Mouse (Mus musculus) myocyte (in vitro differentiated cells): ENCODE measurements around the gene Micu1. TPM values are rescaled to one million over a fixed set of nuclear protein-coding genes. Genes with fewer than 3 reads are reported as not detected.

Source experiments
- H3K27me3 ChIP-seq: one replicate; pipeline ENCODE4 v1.6.1; 2011; ENCODE audit not compliant: control insufficient read depth, insufficient read depth, insufficient read length
- H3K36me3 ChIP-seq: one replicate; pipeline ENCODE4 v1.6.1; 2011; ENCODE audit not compliant: control insufficient read depth, insufficient read depth
- H3K4me2 ChIP-seq: one replicate; pipeline ENCODE4 v1.6.1; 2011; ENCODE audit warnings: low read depth, control low read depth
- H3K4me3 ChIP-seq: one replicate; pipeline ENCODE4 v1.5.1; 2011; ENCODE audit warnings: mild to moderate bottlenecking, control low read depth, moderate library complexity
- H3K79me2 ChIP-seq: one replicate; pipeline ENCODE4 v1.6.1; 2011; ENCODE audit not compliant: control insufficient read depth, insufficient read depth
- H3ac ChIP-seq: one replicate; pipeline ENCODE4 v1.6.1; 2011; ENCODE audit not compliant: control insufficient read depth, insufficient read length
- CEBPB ChIP-seq: IDR thresholded peaks from 2 replicates; pipeline ENCODE4 v1.6.1; 2011; ENCODE audit warnings: mild to moderate bottlenecking, moderate library complexity; ENCODE audit not compliant: poor library complexity, insufficient read depth, severe bottlenecking
- E2F4 ChIP-seq: IDR thresholded peaks from one replicate; pipeline ENCODE4 v1.6.1; 2011; ENCODE audit warnings: mild to moderate bottlenecking, control low read depth, moderate library complexity; ENCODE audit not compliant: insufficient read depth
- MAX ChIP-seq: IDR thresholded peaks from one replicate; pipeline ENCODE4 v1.6.1; 2011; ENCODE audit warnings: low read depth, mild to moderate bottlenecking, control low read depth
- MYOG ChIP-seq, 3 experiments: IDR thresholded peaks; one replicate each; pipeline ENCODE4 v1.6.1; 2011; ENCODE audit warnings: control low read depth in 2 of 3, low read depth in 2 of 3, mild to moderate bottlenecking in 2 of 3; ENCODE audit not compliant: insufficient read length in 2 of 3, control insufficient read depth in 1 of 3, insufficient read depth in 1 of 3
- POLR2A ChIP-seq: IDR thresholded peaks from one replicate; pipeline ENCODE4 v1.6.1; 2011; ENCODE audit warnings: low read depth, mild to moderate bottlenecking, control low read depth, moderate library complexity; ENCODE audit not compliant: insufficient read length
- POLR2AphosphoS2 ChIP-seq: IDR thresholded peaks from one replicate; pipeline ENCODE4 v1.6.1; 2011; ENCODE audit warnings: low read depth, control low read depth; ENCODE audit not compliant: insufficient read length
- REST ChIP-seq: IDR thresholded peaks from one replicate; pipeline ENCODE4 v1.6.1; 2011; ENCODE audit warnings: mild to moderate bottlenecking, control low read depth, moderate library complexity; ENCODE audit not compliant: insufficient read depth, insufficient read length
- SRF ChIP-seq: IDR thresholded peaks from one replicate; pipeline ENCODE4 v1.6.1; 2011; ENCODE audit warnings: low read depth; ENCODE audit not compliant: control insufficient read depth, insufficient read length
- TCF12 ChIP-seq: IDR thresholded peaks from one replicate; pipeline ENCODE4 v1.6.1; 2011; ENCODE audit warnings: mild to moderate bottlenecking, control low read depth; ENCODE audit not compliant: poor library complexity, insufficient read depth, severe bottlenecking
- TCF3 ChIP-seq: IDR thresholded peaks from one replicate; pipeline ENCODE4 v1.6.1; 2011; ENCODE audit warnings: low read depth, control low read depth; ENCODE audit not compliant: insufficient read length
- USF1 ChIP-seq: IDR thresholded peaks from one replicate; pipeline ENCODE4 v1.6.1; 2011; ENCODE audit warnings: low read depth, mild to moderate bottlenecking, control low read depth, moderate library complexity
- polyA plus RNA-seq: library from polyadenylated mRNA; unstranded; fragments of >200 nt; fragmentation: generic; extraction: Trizol; gene quantifications from one replicate; pipeline ENCODE4 v1.2.1, GENCODE M21; 2012; ENCODE audit warnings: missing spikeins

The Micu1 gene
- polyA plus RNA-seq, 1 experiment, result 264 TPM

- no peaks in the 10 kb centered on the region for H3K27me3 ChIP-seq
- H3K79me2 ChIP-seq, result no peaks in the 10 kb centered on the region
- H3ac ChIP-seq, result no peak overlapping the region
- TF ChIP-seq SRF, result no peak
- TF ChIP-seq REST, result no peak
- no peak for TF ChIP-seq TCF3
- TF ChIP-seq TCF12, result no peak
- TF ChIP-seq E2F4, result no peak
- TF ChIP-seq MYOG (IDR thresholded peaks at IDR 0.05; ENCODE audit: control insufficient read depth in 1 of 3, insufficient read depth in 1 of 3, insufficient read length in 2 of 3, low read depth in 2 of 3), result no peak
- no peak for TF ChIP-seq POLR2AphosphoS2
- no peak overlapping the region for H3K4me3 ChIP-seq
- no peak overlapping the region for H3K4me2 ChIP-seq
- peaks cover 25% of the 10 kb centered on the region for H3K36me3 ChIP-seq
Measured at GRCm38 (mm10) chr10:59771375-59772048, 69.2 kb downstream of the Micu1 start.

- H3K36me3 ChIP-seq, result peaks cover 25% of the 10 kb centered on the region
- no peaks in the 10 kb centered on the region for H3K27me3 ChIP-seq
- no peak overlapping the region for H3ac ChIP-seq
- no peak for TF ChIP-seq SRF
- TF ChIP-seq MYOG (IDR thresholded peaks at IDR 0.05; ENCODE audit: control insufficient read depth in 1 of 3, insufficient read depth in 1 of 3, insufficient read length in 2 of 3, low read depth in 2 of 3), result no peak
- no peak for TF ChIP-seq TCF3
- TF ChIP-seq CEBPB, result no peak
- TF ChIP-seq POLR2A, result no peak
- no peak for TF ChIP-seq MAX
- TF ChIP-seq E2F4, result no peak
- no peak for TF ChIP-seq USF1
- no peak for TF ChIP-seq REST
- H3K4me3 ChIP-seq, result no peak overlapping the region
- no peaks in the 10 kb centered on the region for H3K79me2 ChIP-seq
- H3K4me2 ChIP-seq, result no peak overlapping the region
Measured at GRCm38 (mm10) chr10:59772049-59772397, 69.7 kb downstream of the Micu1 start.

DNA sequence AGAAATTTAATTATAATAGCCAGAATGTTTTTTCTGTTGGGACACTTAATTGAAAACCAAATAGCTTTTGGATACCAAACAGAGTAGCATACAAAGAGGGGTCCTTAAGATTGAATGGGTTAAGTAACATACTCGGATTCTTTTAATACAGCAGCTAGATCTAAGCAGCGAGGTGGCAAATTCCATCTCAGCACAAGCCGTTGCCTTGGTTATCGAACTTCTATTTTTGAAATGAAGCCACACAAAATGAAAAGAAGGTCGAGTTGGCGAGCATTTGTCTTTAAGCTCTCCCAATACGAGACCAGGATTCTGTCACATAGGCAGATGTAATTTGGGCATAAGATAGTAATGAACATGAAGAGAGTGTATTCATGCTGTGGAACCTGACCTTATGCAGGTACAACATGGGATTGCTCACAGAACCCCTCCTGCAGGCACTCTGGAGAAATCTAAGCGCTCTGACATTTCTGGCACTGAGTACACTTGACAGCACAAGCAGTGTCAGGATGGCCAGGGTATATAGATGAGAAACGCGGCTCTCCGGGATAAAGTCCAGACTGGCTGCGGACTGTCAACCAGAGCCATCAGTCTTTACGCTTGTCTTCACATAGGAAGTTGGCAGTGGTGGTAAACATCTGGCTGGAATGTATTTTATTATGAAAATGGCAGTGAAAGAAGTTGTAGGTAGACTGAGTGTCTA is 71.3 kb downstream of the Micu1 start:
- H3K4me3 ChIP-seq, result no peak overlapping the region
- no peaks in the 10 kb centered on the region for H3K79me2 ChIP-seq
- H3ac ChIP-seq, result no peak overlapping the region
- H3K27me3 ChIP-seq, result no peaks in the 10 kb centered on the region
- H3K36me3 ChIP-seq, result peaks cover 24% of the 10 kb centered on the region
- TF ChIP-seq CEBPB, result no peak
- TF ChIP-seq REST, result no peak
- no peak for TF ChIP-seq USF1
- TF ChIP-seq MAX, result no peak
- no peak for TF ChIP-seq TCF12
- TF ChIP-seq TCF3, result no peak
- no peak for TF ChIP-seq E2F4
- no peak overlapping the region for H3K4me2 ChIP-seq

GRCm38 (mm10) chr10:59774141-59774534 is 71.9 kb downstream of the Micu1 start:
- Histone ChIP-seq H3K79me2 (no peaks in the 10 kb centered on the region), H3K4me2 (no peak overlapping the region), H3K36me3 (peaks cover 18% of the 10 kb centered on the region), H3K27me3 (no peaks in the 10 kb centered on the region), H3ac (no peak overlapping the region), H3K4me3 (no peak overlapping the region)
- TF ChIP-seq CEBPB, result no peak
- no peak for TF ChIP-seq POLR2A
- TF ChIP-seq TCF3, result no peak
- TF ChIP-seq MYOG (IDR thresholded peaks at IDR 0.05; ENCODE audit: control insufficient read depth in 1 of 3, insufficient read depth in 1 of 3, insufficient read length in 2 of 3, low read depth in 2 of 3), result no peak
- no peak for TF ChIP-seq TCF12

DNA sequence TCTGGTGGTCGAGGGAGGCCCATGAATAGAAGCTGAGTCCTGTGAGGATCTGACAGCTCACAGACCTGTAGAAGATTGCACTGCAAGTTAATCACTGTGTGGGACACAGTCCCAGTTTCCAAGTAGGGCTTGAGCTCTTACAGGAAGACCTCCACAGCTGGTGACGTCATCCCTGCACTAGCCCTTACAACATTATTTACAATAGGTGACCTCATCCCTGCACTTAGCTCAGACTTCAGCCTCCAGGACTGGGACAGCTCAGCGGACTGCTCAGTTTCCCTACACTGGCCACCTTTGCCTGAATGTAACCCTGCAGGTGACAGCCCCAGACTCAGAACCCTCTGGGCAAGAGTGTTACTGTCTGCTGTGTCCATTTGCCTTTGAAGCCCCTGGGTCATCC is 75.0 kb downstream of the Micu1 start:
- H3K27me3 ChIP-seq, result no peaks in the 10 kb centered on the region
- H3K36me3 ChIP-seq, result peaks cover 8% of the 10 kb centered on the region
- no peak overlapping the region for H3K4me3 ChIP-seq
- no peaks in the 10 kb centered on the region for H3K79me2 ChIP-seq
- TF ChIP-seq TCF12 (no peak), CEBPB (no peak)
- H3K4me2 ChIP-seq, result no peak overlapping the region
- no peak overlapping the region for H3ac ChIP-seq
